Mouse (Mus musculus) limb, embryonic 13.5 days (tissue): ENCODE measurements around the gene Ypel1. TPM values are rescaled to one million over a fixed set of nuclear protein-coding genes. Genes with fewer than 3 reads are reported as not detected.
A peak's percentile ranks its signal among the peaks of the same experiment; 100 is the strongest.

Experiments
- ATAC-seq: fragments of 200-750 bp; cut with Nextera tagmentation; 2 replicates; pipeline ENCODE4 v1.8.0; 2017; ENCODE audit warnings: low read depth, moderate number of reproducible peaks, moderate TSS enrichment; ENCODE audit not compliant: low FRiP score
- H3K27ac ChIP-seq: fragments of 300-500 bp; sonication (generic); 2 replicates; pipeline ENCODE4 v1.5.1; 2015; ENCODE audit warnings: inconsistent platforms, mild to moderate bottlenecking, moderate library complexity
- H3K27me3 ChIP-seq: fragments of 300-500 bp; sonication (generic); 2 replicates; pipeline ENCODE4 v1.6.1; 2015; ENCODE audit warnings: mild to moderate bottlenecking, inconsistent platforms
- H3K36me3 ChIP-seq: fragments of 300-500 bp; sonication (generic); 2 replicates; pipeline ENCODE4 v1.6.1; 2015; ENCODE audit warnings: inconsistent platforms, mild to moderate bottlenecking, moderate library complexity
- H3K4me1 ChIP-seq: fragments of 300-500 bp; sonication (generic); 2 replicates; pipeline ENCODE4 v1.6.1; 2015; ENCODE audit warnings: inconsistent platforms
- H3K4me2 ChIP-seq: fragments of 300-500 bp; sonication (generic); replicated peaks from 2 replicates; pipeline ENCODE4 v1.6.1; 2015; ENCODE audit warnings: inconsistent platforms, mild to moderate bottlenecking, moderate library complexity
- H3K4me3 ChIP-seq: fragments of 300-500 bp; sonication (generic); 2 replicates; pipeline ENCODE4 v1.5.1; 2015; ENCODE audit warnings: moderate library complexity, mild to moderate bottlenecking, inconsistent platforms
- H3K9ac ChIP-seq: fragments of 300-500 bp; sonication (generic); 2 replicates; pipeline ENCODE4 v1.6.1; 2015; ENCODE audit warnings: mild to moderate bottlenecking, inconsistent platforms
- H3K9me3 ChIP-seq: fragments of 300-500 bp; sonication (generic); 2 replicates; pipeline ENCODE4 v1.6.1; 2016; ENCODE audit warnings: inconsistent platforms
- WGBS: fragments of 180-500 bp; shearing (Covaris S2); methylation state at CpG from one replicate; pipeline ENCODE4 v1.1.7; 2015; 5-methylcytosine and 5-hydroxymethylcytosine counted together
- polyA plus RNA-seq: library from polyadenylated mRNA; unstranded; fragments of >200 nt; fragmentation: Nextera tagmentation; extraction: Ambion mirVana; gene quantifications from 2 replicates; pipeline ENCODE4 v1.2.1, GENCODE M21; 2015

Ypel1 gene
- 53.8 and 57.3 TPM in 2 replicates for polyA plus RNA-seq

DNA sequence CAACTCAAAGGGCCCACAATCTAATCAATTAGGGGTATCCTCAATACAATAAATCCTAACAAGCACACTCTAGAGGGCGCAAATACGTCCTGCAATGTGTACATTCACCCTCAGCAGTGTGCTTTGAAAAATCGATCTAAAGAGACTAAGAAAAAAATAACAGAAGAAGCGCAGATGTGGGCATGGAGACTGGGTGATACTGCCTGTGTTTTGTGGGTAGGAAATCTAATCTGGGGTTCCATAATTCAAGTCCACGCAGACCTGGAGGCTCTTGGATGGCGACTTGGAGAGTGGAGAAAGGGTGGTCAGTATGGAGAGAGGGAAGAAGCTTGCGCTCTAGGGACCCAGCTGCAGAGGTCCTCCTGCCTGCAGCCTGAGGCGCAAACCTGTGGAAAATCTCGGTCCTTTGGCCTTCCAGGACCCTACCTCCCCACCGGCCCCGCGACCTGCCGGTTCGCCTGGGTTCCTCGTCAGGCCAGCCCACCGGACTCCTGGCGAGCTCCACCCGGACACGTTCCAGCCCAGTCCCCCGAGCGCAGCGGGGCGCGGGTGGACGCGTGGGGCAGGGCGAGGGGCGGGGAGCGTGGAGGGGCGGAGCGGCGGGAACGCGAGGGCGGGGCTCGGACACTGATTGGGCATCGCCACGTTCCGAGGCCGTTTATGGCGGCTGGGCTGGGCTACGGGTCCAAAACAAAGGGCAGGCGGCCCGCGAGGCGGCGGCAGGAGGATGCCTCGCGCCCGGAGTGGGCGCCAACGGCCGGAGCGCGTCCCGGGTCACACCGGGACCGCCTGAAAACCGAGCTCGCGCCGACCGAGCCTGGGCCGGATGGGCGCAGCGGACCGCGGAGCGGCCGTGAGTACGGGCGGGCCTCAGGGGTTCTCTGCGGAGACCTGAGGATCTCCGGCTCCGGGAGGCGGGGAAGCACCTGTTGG is at the start of gene Ypel1:
TSS of gene Ypel1 (plus strand) at position 186 of the 933 bp plus-strand sequence.
- Histone ChIP-seq H3K4me2 (peak within 1 kb of the TSS; percentile 74), H3K36me3 (peaks cover 17% of the 10 kb centered on the region; the same call in 1 of the 2 replicates), H3K27me3 (no peaks in the 10 kb centered on the region), H3K4me1 (peaks cover 16% of the 10 kb centered on the region), H3K9me3 (no peaks in the 10 kb centered on the region), H3K4me3 (peak within 1 kb of the TSS; percentile 77), H3K27ac (peak within 1 kb of the TSS; percentile 80), H3K9ac (peak within 1 kb of the TSS; percentile 84)
- peak; percentile 96 for ATAC-seq
- WGBS = under 1% methylated on average over 67 of the region's 76 CpGs

DNA sequence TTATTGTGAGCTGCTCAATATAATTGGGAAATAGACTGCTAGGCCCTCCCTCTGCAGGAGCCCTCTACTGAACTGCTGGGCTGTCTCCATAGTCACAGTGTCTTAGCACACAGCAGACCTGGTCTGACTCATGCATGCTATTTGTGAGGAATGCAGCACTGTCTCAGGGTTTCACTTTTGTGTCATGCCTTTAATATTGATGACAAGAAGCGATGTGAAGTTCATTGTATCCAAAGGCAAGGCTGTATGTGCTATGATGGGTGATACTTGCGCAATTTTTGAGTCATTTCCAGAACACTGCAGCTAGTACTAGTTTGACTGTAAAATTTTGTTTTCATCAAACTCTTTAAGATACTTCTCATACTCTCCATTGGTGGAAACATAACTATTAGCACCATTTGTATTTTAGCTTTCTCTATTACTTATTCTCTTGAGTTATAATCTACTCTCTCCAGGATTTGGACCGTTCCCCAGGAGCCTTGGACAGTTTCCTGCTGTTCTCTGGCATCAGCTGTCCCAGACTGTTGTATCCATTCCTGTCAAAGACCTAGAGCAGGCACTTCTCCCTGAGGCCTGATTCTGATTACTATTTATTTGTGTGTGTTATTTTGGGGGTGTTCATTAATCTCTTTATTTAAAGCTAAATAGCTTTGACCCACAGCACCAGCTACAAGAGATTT is 44.9 kb upstream of the Ypel1 start:
- Histone ChIP-seq H3K36me3 (peaks cover 77% of the 10 kb centered on the region), H3K4me1 (no peaks in the 10 kb centered on the region), H3K27me3 (no peaks in the 10 kb centered on the region), H3K9me3 (no peaks in the 10 kb centered on the region), H3K9ac (no peak overlapping the region), H3K4me3 (no peak overlapping the region), H3K4me2 (no peak overlapping the region), H3K27ac (no peak overlapping the region)
- ATAC-seq = no peak
- WGBS = 96% methylated on average over 3 of the region's 3 CpGs

DNA sequence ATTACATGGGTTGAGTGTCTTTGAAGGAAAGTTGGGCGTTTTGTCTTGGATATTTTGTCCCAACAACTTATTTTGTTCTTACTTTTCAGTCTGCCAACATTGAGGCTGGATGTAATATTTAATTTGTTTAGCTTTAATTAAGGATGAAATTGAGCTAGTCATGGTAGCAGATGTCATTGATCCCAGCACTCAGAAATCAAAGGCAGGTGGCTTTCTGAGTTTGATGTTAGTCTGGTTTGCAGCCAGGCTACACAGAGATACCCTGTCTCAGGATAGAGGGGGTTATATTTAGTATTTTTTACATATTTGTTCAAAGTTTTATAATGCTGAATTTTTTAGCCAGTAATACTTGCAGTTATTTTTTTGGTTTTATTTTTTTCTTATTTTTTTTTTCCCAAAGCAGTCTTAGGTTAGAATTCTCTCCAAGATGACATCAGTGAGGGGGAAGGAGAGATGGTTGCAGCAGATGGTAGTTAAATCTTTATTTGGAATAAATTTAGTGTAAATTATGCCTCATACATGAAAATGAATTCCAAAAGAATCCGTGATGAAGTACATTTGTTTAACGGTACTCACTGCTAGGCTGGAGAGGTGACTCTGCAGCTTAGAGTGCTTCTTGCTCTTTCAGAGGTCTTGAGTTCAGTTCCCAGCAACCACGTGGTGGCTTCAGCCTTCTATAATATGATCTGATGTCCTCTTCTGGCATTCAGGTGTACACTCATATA is 39.4 kb upstream of the Ypel1 start:
- Histone ChIP-seq H3K9ac (no peak overlapping the region), H3K36me3 (peaks cover 63% of the 10 kb centered on the region), H3K9me3 (no peaks in the 10 kb centered on the region), H3K4me3 (no peak overlapping the region), H3K27ac (no peak overlapping the region), H3K4me2 (no peak overlapping the region), H3K4me1 (no peaks in the 10 kb centered on the region), H3K27me3 (no peaks in the 10 kb centered on the region)
- 91% methylated on average over 4 of the region's 4 CpGs for whole genome bisulfite sequencing
- no peak for ATAC-seq

GRCm38 (mm10) chr16:17033754-17034153 is 35.7 kb upstream of the Ypel1 start:
- no peak overlapping the region for H3K9ac ChIP-seq
- no peaks in the 10 kb centered on the region for H3K27me3 ChIP-seq
- 95% methylated on average over 2 of the region's 2 CpGs for WGBS
- no peaks in the 10 kb centered on the region for H3K4me1 ChIP-seq
- H3K4me2 ChIP-seq = no peak overlapping the region
- no peaks in the 10 kb centered on the region for H3K9me3 ChIP-seq
- peaks cover 63% of the 10 kb centered on the region for H3K36me3 ChIP-seq
- H3K27ac ChIP-seq = no peak overlapping the region
- no peak overlapping the region for H3K4me3 ChIP-seq
- no peak for ATAC-seq

- no peak overlapping the region for H3K4me2 ChIP-seq
- H3K36me3 ChIP-seq = peaks cover 90% of the 10 kb centered on the region
- 96% methylated on average over 3 of the region's 3 CpGs for WGBS
- H3K27me3 ChIP-seq = no peaks in the 10 kb centered on the region
- no peak for ATAC-seq
- no peak overlapping the region for H3K9ac ChIP-seq
- H3K9me3 ChIP-seq = no peaks in the 10 kb centered on the region
- no peaks in the 10 kb centered on the region for H3K4me1 ChIP-seq
- H3K4me3 ChIP-seq = no peak overlapping the region
- H3K27ac ChIP-seq = no peak overlapping the region
Observed at GRCm38 (mm10) chr16:17040716-17041115, 28.8 kb upstream of the Ypel1 start.

DNA sequence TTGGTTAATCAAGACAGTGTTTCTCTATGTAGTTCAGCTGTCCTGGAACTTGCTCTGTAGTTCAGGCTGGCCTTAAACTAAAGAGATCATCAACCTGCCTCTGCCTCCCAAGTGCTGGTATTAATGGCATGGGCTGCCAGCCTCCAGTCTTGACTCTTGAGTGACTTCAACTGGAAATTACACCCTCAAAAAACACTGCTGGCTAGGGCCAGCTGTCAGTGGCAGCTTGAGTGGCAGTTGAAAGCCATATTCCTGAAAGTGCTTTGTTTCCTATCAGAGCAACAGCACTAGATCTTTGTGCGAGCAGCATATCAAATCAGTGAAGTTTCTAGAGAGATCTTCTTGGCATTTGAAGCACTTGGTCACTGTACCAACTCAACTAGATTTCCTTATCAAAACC is 28.1 kb upstream of the Ypel1 start:
- Histone ChIP-seq H3K27me3 (no peaks in the 10 kb centered on the region), H3K9me3 (no peaks in the 10 kb centered on the region), H3K4me2 (no peak overlapping the region), H3K4me3 (no peak overlapping the region), H3K27ac (no peak overlapping the region), H3K4me1 (no peaks in the 10 kb centered on the region), H3K9ac (no peak overlapping the region), H3K36me3 (peaks cover 88% of the 10 kb centered on the region)
- ATAC-seq = no peak
- WGBS = 93% methylated on average over 1 of the region's 1 CpGs

DNA sequence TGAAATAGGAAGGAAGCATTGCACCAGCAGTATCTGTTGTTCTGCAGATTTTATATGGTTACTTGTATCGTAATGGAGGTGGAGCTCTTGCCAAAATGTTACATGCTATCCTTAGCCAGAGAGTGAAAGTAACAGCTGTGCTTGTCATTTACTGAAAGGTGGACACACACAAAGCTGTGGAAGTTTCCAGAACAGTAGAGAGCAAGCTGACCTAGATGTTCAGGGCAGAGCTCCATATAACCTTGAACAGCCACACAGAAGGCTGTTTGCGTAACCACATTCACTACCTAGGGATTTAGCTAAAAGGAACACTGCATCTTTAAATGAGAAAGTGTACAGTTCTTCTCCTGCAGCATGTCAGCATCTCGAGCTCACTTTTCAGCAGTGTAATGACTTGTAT is 25.2 kb upstream of the Ypel1 start:
- no peak overlapping the region for H3K4me3 ChIP-seq
- H3K9me3 ChIP-seq = no peaks in the 10 kb centered on the region
- WGBS = 72% methylated on average over 3 of the region's 3 CpGs
- no peak for ATAC-seq
- H3K27ac ChIP-seq = no peak overlapping the region
- H3K4me1 ChIP-seq = no peaks in the 10 kb centered on the region
- no peak overlapping the region for H3K9ac ChIP-seq
- no peak overlapping the region for H3K4me2 ChIP-seq
- H3K27me3 ChIP-seq = no peaks in the 10 kb centered on the region
- H3K36me3 ChIP-seq = peaks cover 85% of the 10 kb centered on the region

DNA sequence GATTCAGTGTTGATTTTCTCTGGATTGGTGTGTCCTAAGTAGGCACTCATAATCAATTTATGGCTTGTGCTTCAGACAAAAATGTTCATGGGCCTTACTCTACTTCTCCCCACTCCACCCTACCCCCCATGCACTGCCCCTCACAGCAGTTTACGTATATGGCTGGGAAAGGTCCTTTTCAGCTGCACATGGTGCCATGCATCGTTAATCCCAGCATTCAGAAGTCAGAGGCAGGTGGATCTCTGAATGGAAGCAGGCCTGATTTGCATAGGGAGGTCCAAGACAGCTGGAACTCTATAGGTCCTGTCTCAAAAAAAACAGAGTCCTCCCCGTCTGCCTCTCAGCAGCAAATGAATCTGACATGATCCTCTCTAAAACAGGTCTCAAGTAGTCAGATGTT is 24.2 kb upstream of the Ypel1 start:
- no peaks in the 10 kb centered on the region for H3K9me3 ChIP-seq
- ATAC-seq = no peak
- no peak overlapping the region for H3K4me3 ChIP-seq
- WGBS = 77% methylated on average over 3 of the region's 3 CpGs
- no peak overlapping the region for H3K27ac ChIP-seq
- H3K9ac ChIP-seq = no peak overlapping the region
- H3K36me3 ChIP-seq = peaks cover 83% of the 10 kb centered on the region
- no peaks in the 10 kb centered on the region for H3K27me3 ChIP-seq
- no peaks in the 10 kb centered on the region for H3K4me1 ChIP-seq
- H3K4me2 ChIP-seq = no peak overlapping the region

DNA sequence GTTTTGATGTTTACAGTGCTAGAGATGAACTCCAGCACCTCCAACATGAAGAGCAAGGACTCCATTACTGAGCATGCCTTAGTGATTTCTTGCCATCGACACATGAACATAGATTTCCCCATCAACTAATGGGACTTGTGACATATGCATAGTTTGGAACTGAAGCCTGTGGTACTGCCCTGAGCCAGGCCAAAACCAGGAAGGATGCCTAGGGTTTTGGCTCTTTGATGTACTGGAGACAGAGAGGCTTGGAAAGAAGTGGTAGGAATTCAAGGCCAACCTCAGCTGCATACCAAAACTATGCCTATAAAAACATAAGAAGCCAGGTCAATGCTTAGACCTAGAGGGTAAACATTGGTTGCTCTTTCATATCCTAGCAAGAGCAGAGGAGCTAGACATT is 19.6 kb upstream of the Ypel1 start:
- H3K27ac ChIP-seq = no peak overlapping the region
- no peak overlapping the region for H3K4me2 ChIP-seq
- peaks cover 37% of the 10 kb centered on the region for H3K36me3 ChIP-seq
- 92% methylated on average over 1 of the region's 1 CpGs for WGBS
- no peaks in the 10 kb centered on the region for H3K4me1 ChIP-seq
- H3K4me3 ChIP-seq = no peak overlapping the region
- no peaks in the 10 kb centered on the region for H3K9me3 ChIP-seq
- H3K9ac ChIP-seq = no peak overlapping the region
- ATAC-seq = no peak
- H3K27me3 ChIP-seq = no peaks in the 10 kb centered on the region

- H3K4me2 ChIP-seq = no peak overlapping the region
- H3K4me1 ChIP-seq = no peaks in the 10 kb centered on the region
- ATAC-seq = no peak
- no peak overlapping the region for H3K27ac ChIP-seq
- no peaks in the 10 kb centered on the region for H3K27me3 ChIP-seq
- 77% methylated on average over 7 of the region's 7 CpGs for WGBS
- H3K36me3 ChIP-seq = peaks cover 26% of the 10 kb centered on the region
- H3K4me3 ChIP-seq = no peak overlapping the region
- H3K9me3 ChIP-seq = no peaks in the 10 kb centered on the region
- no peak overlapping the region for H3K9ac ChIP-seq
Observed at GRCm38 (mm10) chr16:17052087-17052486, 17.4 kb upstream of the Ypel1 start.

- Histone ChIP-seq H3K4me2 (no peak overlapping the region), H3K4me1 (no peaks in the 10 kb centered on the region), H3K9ac (no peak overlapping the region), H3K9me3 (no peaks in the 10 kb centered on the region), H3K27me3 (no peaks in the 10 kb centered on the region), H3K27ac (no peak overlapping the region), H3K4me3 (no peak overlapping the region), H3K36me3 (peaks cover 9% of the 10 kb centered on the region)
- no peak for ATAC-seq
- WGBS = 60% methylated on average over 3 of the region's 3 CpGs
Observed at GRCm38 (mm10) chr16:17053903-17054302, 15.6 kb upstream of the Ypel1 start.

- WGBS = 75% methylated on average over 3 of the region's 3 CpGs
- Histone ChIP-seq H3K27ac (no peak overlapping the region), H3K4me2 (no peak overlapping the region), H3K9ac (no peak overlapping the region), H3K4me3 (no peak overlapping the region), H3K27me3 (no peaks in the 10 kb centered on the region), H3K9me3 (no peaks in the 10 kb centered on the region), H3K4me1 (no peaks in the 10 kb centered on the region), H3K36me3 (no peaks in the 10 kb centered on the region)
- ATAC-seq = no peak
Observed at GRCm38 (mm10) chr16:17055584-17055983, 13.9 kb upstream of the Ypel1 start.
